Mouse (Mus musculus) lung, adult 2 months (tissue): Measurements from ENCODE around the gene Arfgef2.

Experiments
- CTCF ChIP-seq: fragments of 200-500 bp; IDR thresholded peaks from 2 replicates; pipeline ENCODE4 v1.5.1; 2011; ENCODE audit warnings: mild to moderate bottlenecking, low read length, control low read depth; ENCODE audit not compliant: insufficient read depth
- POLR2A ChIP-seq: fragments of 200-500 bp; IDR thresholded peaks from 2 replicates; pipeline ENCODE4 v1.6.1; 2011; ENCODE audit warnings: low read depth, mild to moderate bottlenecking, control low read depth, low read length, borderline replicate concordance; ENCODE audit errors: extremely low read depth

DNA sequence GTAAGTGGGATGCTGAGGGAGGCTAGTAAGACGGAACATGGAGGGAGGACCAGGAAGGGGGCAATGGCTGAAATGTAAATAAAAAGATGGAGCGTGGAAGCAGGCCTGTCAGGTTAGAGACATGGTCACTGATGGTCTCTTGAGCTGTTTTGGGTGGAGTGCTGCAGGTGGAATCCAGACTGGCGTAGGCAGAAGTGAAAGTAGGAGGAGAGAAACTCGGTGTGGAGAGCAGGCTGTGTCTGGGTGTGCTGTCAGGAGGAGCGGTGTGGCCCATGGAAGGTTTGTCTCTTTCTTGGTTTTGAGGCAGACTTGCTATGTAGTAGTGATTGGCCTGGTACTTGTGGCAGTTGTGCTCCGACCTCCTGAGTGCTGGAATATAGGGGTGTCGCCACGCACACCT lies 14.5 kb downstream of the Arfgef2 start:
- TF ChIP-seq POLR2A: no peak
- no peak for TF ChIP-seq CTCF
